Mouse (Mus musculus): ENCODE data around the gene Katnal1.

The Katnal1 gene

DNA sequence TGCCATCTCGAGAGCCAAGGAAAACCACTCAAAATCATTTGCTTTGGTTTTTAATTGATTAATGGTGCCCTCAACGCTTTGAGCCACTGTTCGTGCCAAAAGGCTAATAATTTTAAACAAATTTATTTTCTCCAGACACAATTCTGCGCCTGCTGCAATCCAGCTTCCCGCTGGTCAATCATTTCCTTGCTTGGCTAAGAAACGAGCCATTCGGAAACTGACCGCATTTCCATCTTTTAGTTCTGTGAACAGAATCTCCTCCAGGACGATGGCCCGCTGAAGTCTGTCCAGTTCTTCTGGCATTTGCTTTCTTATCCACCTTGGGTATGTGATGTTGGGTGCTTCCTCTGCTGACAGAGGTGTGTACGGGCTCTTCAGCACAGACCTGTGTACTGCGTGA, 4.5 kb downstream of the Katnal1 start:
- no peak for DNase-seq (ENCODE audit: low read depth)

DNA sequence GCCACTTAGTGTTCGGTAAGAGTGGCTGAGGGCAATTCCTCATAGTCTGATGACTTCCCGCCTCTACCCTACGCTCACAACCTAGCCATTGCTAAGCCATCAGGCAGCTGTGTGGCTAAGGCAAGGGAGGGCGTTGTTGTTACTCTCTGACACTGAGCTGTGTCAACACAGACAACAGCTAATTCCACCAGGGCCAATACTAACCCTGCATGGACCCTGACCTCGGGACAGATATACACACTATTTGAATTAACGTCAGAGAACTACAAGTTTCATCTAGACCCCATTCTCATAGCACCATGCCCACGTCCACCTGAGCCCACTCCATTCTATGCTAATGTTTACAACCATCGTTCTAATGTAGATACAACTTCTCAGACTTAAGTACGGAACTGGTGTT, 5.1 kb downstream of the Katnal1 start:
- DNase-seq (ENCODE audit: low read depth) = no peak

DNA sequence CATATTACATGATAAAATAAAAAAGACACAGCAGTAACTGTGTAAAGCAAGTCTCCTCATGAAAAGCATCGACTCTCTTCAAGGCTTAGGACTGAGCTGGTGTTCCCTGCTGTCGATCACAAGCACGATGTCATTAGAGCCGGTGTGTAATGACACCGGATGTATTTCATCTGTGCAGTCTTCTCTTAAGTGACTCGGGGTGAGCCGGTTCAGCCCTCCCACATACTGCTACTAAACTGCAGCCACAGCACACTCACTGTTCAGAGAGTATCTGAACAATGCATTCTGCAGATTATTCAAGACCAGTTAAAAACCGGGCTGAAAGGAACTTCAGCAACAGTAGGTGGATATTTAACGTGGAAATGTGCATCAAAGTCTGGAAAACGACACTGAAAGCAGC, 5.7 kb downstream of the Katnal1 start:
- DNase-seq (ENCODE audit: low read depth) = no peak

DNA sequence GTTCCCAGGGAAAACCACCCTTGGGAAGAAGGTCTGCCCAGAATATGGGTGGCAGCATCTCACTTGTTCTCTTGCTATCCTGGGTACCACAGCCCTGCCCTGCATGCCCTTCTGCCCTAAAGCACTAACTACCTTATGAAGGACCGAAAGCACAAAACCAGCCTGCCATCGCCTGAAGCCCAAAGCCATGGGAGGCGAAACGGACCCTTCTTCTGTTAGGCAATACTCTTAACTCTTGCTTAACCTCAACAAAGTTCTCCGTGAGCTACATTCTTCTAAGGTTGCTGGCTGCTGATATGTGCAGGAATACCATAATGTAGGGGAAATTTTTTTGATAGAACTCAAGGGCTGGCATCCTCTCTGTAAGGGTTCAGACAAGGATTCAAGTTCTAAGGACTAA, 6.3 kb downstream of the Katnal1 start:
- DNase-seq (ENCODE audit: low read depth) = no peak

DNA sequence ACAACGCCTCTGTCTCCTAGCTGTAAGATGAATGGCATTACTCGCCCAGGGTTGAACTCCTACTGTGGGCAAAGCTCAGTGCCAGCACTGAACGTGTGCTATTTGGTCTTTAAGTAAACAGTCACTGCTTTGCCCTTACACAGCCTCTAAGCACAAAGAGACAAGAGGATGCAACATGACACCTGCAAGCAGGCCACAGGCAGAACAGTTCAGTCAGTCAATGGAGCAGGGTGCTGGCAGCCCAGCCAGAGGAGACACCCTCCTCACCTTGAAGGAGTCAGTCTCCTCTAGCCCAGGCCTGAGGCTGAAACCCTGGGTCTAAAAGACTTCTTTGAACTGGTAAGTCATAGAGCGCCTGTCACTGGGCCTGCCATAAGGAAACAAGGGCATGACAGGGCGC, 11.1 kb downstream of the Katnal1 start:
- DNase-seq (ENCODE audit: low read depth) = no peak

DNA sequence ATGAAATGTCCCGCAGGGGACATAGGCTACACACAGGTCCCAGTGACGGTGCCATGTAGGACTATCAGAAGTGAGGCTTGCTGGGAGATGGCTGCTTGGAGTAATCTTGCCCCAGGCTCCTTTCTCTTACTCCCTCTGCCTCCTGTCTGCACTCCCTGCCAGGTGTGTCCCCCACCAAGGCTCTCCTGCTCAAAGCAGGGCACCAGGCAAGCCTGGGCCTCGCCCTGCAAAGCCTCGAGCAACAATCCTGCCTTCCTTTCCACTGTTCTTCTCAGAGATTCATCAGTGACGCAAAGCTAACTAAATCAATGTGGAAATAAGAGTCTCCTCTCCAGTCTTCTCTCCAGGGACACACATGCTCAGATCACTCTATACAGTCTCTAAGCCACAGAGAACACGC, 12.3 kb downstream of the Katnal1 start:
- DNase-seq (ENCODE audit: low read depth) = no peak

DNA sequence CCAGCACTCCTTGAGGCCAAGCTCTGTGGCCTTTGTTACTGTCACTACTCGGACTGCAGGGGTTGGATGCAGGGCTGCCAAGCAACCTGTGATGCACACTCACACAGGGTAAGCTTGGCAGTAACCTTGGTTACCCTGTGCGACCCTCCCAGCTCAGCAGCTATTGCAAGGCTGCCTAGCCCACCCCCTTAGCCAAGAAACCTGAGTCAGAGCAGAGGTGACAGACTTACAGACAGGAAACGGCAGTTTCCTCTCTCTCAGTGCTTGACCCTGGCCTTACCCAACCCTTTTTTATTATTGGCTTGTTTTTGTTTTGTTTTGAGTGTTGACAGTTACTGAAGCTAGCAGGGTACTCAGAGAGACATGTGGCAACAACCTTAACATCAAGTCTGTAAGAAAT, 16.9 kb downstream of the Katnal1 start:
- no peak for DNase-seq (ENCODE audit: low read depth)

DNA sequence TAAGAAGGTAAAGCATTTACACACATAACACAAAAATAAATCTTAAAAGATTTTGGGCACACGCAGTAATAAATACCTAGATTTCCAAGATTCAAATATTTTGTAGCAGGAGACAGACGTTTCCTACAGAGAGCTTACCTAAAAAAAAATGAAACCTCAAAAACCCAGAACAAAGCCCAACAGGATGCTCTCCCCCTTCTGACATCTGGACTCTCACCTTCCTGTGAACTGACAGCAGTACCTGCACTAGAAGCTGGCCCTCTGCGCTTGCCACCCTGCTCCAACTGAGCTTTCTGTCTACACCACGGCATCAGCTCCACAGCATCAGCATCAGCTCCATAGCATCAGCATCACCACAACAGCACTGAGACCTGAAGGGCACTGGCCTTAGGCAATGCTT, 19.1 kb downstream of the Katnal1 start:
- DNase-seq (ENCODE audit: low read depth) = no peak

DNA sequence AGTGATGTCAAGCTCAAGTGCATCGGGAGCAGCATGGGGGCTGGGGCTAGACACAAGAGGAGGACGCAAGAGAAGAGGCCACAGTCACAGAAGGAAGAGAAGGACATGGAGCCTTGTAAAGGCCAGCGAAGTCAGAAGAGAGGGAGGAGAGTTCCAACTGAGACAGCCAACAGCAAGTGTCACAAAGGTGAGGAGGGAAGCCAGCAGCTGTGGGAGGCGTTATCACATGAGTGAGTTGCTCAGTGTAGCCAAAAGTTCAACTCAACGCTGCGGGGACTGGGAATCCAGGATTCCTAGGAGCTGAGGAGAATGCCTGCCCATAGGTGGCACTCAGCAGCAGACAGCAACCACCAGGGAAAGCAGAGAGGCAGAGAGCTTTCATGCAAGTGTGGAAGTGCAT, 19.7 kb downstream of the Katnal1 start:
- DNase-seq (ENCODE audit: low read depth) = no peak

DNA sequence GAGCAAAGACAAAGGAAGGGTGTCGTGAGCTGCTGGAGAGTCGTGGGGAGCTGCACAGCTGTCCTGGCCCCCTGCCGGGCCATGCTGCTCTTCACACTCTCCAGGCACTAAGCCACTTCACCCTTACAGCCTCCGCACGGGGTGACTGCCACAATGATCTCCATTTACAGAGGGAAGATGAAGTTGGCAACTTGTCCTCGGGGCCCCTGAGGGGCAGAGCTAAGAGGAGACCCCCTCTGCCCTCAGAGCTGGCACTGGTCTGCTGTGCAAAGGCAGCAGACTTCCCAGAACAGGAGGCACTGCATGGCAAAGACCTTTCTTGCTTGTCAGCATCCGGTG, 20.1 kb downstream of the Katnal1 start:
- DNase-seq (ENCODE audit: low read depth) = no peak

DNA sequence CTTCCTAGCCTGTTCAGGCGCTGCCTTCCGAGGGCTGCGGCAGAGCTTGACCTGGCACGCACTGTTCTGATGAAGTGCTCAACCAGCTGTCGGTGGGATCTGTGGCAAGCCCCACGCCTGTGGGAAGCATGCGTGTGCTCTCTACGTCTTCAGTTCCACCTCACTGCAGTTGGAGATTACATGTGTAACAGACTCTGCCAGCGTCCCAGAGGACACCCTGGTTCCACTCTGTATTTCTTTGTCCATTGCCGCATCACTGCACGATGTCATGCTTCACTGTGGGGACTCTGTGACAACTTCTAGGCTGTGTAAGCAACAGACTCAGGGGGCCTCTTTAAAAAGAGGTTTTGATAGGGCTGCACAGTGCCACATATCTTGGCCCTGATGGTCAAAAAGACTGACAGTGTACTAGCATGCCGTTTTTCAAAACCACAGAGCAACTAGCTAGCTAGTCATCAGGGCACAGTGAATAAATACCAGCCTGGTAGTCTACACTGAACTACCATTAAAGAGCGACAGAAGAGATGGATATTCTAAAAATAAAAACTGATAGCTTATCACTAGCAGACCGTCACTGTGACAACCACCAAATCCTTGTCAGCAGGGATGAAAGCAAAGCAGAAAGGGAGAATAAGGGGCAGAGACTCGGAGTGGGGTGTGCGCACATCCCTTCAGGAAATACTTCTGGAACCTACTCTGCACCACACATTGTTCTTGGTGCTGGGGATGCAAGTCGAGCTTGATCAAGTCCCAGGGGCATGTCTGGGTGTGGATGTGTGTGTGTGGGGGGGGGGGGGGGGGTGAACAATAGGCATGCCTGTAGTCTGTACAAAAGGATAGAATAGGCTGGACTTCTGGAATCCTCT, 20.7 kb downstream of the Katnal1 start:
- DNase-seq (ENCODE audit: low read depth) = no peak

DNA sequence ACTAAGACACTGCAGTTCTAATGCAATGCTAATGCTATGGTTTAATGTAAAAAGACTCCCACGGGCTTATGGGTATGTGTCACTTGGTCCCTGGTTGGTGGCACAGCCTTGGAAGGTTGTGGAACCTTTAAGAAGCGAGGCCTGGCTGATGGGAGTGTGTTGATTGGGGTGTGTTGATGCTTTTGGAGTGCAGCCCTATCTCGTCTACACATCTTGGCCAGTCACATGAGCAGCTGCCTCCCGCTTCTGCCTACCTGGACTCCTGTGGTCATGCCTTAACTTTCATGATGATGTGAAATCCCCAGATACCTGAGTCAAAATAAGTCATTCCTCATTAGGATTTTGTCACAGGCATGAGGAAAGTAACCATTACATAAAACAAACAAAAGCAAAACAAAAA, 22.8 kb downstream of the Katnal1 start:
- DNase-seq (ENCODE audit: low read depth) = no peak

DNA sequence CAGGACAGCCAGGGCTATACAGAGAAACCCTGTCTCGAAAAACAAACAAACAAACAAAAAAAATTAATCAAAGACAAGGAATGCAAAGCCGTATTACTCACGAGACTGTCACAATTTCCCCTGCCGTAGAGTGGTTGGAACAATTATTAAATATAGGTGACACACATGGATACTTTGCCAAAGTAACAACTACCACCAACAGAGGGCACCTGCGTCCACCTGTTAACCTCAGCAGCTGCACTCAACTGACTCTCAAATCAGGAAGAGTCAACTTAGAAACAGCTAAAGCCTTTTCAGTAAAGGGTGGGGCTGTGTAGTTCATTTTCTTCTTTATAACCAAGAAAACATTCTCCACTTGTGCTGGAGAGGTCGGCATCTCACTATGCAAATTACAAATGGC, 24.3 kb downstream of the Katnal1 start:
- DNase-seq (ENCODE audit: low read depth) = peak; percentile 42

DNA sequence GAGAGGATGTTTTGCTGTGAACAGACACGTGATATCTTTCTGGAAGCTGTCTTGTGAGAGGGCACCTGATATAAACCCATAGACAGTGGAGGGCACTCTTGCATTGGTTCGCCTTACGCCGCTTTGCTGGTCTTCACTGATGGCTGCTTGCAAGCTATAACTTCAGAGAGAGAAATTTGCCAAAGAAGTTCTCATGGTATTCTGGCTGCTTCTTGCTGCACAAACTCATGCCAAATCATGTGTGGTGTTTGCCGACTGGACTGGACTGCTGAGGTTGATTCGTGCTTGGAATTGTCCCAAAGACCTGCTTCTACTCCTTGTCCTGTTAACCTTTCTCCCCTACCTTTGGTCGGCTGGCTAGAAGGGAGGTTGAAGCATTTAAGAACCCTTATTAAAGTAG, 29.8 kb downstream of the Katnal1 start:
- DNase-seq (ENCODE audit: low read depth) = no peak

DNA sequence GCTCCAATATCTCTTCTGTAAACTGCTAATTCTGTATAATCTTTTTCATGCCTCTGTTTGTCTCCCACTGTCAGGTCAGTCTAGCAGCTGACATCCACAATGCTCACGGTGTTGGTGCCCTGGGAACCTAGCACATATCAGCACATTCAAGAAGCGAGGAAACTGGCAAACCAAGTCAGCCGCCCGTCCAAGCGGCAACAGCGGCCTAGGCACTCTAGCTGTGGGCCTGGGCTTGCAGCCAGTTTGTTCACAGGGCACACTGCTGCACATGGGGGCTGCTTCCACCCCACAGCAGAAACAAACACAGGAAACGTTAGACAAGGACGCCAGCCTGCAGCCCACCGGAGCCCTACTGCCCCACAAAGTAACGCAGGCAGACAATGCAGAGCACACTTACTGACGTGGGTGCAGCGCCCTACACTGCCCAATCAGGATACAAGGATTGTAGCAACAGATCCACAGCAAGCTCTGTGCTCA, 31.1 kb downstream of the Katnal1 start:
- DNase-seq (ENCODE audit: low read depth) = no peak

DNA sequence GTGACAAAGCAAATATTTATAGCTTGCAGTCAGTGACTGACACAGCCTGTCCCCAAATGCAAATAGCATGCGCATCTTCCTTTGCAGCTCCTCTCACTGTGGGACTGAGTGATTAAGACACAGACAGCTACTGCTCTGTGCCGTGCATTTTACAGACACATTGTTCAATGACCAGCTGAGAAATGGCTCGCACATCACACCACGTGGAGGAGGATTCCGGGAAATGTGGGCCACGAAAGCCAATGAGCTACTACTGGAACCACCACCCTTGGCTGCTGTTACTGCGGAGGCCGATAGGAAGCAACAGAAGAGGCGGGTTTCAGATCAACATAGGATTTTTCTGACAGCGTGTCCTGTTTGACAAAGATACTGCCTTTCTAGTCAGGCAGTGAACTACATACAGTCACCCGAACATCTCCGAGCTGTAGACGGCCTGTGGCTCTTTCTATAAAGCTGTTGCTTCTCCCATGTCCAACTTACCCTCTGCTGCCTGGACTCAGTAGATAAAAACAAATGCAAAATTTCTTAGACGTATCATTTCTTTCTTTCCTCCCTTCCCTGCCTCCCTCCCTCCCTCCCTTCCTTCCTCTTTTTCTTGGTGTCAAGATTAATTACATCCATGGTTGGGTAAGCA, 31.9 kb downstream of the Katnal1 start:
- DNase-seq (ENCODE audit: low read depth) = peak; percentile 88

DNA sequence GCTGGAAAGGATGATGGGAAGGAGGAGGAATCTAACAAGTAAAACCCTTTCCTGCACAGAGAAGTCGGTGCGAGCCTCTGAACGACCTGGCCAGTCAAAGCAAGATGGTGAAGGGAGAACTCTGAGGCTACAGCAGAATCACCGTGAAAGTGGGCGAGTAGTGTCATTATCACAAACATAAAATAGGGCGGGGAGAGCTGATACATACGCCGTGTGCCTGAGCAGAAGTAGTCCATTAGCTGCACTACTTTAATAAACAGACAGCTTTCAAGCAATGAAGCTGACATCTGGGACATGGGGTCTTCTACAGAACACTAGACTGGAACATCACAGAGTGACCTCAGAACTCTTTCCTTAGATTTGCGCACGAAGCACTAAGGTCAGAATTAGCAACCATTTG, 32.6 kb downstream of the Katnal1 start:
- no peak for DNase-seq (ENCODE audit: low read depth)

DNA sequence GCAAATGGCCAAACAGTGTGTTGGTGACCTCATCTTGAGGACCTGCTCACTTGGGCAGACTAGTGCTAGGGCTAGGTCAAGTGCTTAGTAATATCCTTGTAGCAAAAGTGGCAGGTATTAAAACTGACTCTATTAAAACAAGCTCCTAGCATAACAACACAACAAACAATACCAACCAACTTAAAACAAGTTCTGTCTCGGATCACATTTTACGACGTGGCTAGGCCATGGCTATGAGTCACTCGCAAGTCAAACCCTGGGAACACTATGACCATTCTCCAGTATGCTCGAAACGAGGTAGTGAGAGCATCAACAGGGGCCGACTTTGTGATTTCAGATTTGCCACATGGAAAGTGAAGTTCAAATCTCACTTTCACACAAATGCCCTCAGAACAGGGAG, 33.3 kb downstream of the Katnal1 start:
- DNase-seq (ENCODE audit: low read depth) = no peak

DNA sequence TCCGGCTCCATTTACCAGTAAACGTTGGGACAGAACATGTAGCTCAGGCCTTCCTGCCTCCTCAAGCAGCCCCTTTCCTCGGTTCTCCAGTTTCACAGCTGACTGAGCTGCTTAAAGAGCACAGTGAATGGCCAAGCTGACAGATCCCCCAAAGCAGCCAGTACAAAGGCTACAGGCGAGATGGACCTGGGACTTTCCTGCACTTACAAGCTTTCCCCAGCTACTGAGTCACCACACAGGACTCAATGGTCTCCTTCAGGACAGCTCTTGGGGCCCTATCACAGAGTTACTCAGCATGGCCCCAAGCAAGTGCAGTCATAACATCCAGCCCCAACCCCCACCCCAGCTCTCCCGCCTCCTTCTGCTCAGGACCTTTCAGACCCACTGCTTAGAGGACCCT, 34.1 kb downstream of the Katnal1 start:
- DNase-seq (ENCODE audit: low read depth) = no peak

DNA sequence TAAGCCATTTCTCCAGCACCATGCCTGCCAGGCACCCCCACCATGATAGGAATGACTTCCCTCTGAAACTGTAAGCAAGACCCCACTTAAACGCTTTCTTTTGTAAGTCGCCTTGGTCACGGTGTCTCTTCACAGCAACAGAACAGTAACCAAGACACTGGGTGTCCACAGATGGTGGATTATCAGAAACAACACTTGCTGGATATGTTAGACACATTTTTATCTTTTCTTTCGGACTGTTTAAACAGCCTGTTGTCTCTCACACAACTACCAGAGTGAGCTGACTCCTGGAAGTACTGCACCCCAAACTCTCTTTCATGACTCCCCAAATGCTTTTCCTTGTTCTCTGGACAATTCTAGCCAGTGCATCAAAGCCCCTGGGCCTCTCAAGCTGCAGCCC, 38.9 kb downstream of the Katnal1 start:
- no peak for DNase-seq (ENCODE audit: low read depth)

DNA sequence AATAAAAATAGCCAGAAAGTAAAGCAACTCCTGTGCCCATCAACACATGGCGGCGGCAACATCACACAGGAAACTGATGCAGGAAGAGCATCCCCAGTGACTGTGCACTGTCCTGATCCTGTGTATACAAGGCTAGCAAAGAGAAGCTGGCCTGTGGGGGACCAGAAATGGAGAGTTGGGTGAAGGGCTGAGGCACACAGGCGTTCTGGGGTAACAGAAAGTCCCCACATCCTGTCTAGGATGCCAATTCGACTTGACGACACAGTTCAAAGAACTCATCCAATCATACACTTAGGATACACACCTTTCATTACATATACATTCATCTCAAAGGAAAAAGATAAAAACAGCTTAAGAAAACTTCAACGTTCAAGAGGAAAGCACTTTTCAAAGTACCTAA, 41.1 kb downstream of the Katnal1 start:
- DNase-seq (ENCODE audit: low read depth) = no peak

DNA sequence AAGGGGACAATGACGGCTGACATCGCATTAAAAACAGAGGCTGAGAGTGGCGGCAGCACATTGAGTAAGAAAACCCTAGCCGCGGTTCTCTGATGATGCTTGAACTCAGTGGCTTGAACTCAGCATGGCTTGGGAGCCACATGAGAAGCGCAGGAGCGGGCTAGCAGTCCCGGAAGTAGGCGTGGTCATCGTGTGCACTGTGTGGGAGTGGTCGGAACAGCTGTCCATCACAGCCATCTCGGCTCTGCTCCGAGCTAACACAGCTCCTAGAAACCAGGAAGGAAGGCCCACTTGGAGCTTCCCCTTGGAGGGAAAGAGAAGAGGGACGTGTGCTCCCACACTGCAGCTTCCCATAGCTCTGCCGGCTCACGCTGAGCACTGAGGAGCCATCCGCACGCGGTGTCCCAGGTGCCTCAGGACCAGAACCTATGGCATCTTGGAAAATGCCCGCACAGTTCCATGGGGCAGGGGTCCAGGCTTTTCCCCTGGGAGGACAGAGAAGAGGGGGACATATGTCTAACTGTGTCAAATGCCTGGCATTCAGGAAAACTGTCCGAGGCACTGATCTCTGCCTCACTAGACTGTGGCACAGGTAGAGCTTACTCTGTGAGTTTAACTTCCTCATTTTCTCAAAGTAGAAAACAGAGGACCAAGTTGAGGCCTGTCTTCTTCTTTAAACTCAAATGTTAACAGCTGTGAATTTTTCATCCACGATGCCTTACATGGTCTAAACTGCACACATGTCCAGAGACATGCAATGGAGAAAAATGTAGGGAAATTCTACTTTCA, 43.1 kb downstream of the Katnal1 start:
- peak; percentile 77 for DNase-seq (ENCODE audit: low read depth)

DNA sequence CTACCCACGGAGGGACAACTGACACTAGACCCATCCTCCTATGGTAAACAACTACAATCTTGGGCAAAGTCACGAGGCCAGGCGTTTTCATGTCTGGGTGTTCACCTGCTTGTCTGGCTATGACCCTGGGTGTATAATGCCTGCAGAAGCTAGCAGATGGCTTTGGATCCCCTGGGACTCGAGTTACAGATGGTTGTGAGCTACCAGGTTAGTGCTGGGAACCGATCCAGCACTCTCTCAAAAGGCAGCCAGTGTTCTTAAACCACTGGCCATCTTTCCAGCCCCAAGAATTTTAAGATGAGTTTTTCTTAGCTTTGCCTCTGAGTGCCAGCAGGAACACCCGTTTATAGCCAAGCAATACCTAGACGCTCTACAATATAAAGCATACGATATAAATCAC, 45.4 kb downstream of the Katnal1 start:
- no peak for DNase-seq (ENCODE audit: low read depth)

Measured in c-Kit-positive CD71-positive TER-119-negative erythroid progenitor cells, embryonic 14.5 days (primary cell).